In the genomic region with DNA sequence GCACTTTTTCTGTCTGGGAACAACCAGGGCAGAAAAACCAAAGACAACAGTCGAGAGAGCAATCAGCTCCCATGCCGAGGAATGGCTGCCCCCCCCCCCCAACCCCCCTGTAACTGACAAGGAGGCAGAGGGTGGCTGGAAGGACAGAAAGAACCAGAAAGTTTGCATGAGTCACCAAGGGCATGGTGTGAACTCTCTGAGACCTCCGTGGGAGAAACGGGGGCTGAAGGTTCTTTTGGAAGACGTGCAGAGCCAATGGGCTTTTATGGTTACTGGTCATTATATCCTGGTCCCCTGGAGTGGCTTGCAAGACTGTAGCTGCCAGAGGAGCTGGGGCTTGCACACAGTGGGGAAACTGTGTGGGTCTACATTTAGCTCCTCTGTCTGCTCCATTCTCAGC, we compare ENCODE assay signal across 21 mouse cellular contexts. TPM values are rescaled to one million over a fixed set of nuclear protein-coding genes. Genes with fewer than 3 reads are reported as not detected.
A peak's percentile ranks its signal among the peaks of the same experiment; 100 is the strongest.
DNase-seq lines count a peak whose midpoint lies in the region; ATAC-seq and TF ChIP-seq lines count a peak whose summit lies in the region.
"Had no signal": no experiment of that assay in that cellular context is flagged by ENCODE, and none has a peak within 500 bp of the region (broad histone marks: within the 10 kb centered on the region; RNA-seq: fewer than 3 reads in every experiment).

No protein-coding gene starts in this region.

- POLR2A ChIA-PET in Patski (lab: Charles Lee), result interaction anchor here (0.5 to 2.4 kb wide), 7 partner anchors 9 to 745 kb away, joined by 3 to 16 read pairs (median 4); no protein-coding TSS in a partner anchor

- WGBS in heart, embryonic 10.5 days, result 70% methylated on average over 5 of the region's 5 CpGs
- WGBS in limb, embryonic 13.5 days, result 80% methylated on average over 5 of the region's 5 CpGs
- WGBS in limb, embryonic 10.5 days, result 88% methylated on average over 5 of the region's 5 CpGs
- 75% methylated on average over 5 of the region's 5 CpGs for WGBS in liver, embryonic 11.5 days

- peak overlapping the region; percentile 10 for H3K27ac ChIP-seq in heart, embryonic 10.5 days
- H3K27ac ChIP-seq in limb, embryonic 13.5 days, result peak overlapping the region; percentile 28; the same call in 1 of the 2 replicates
- H3K27ac ChIP-seq in limb, embryonic 10.5 days, result no peak overlapping the region
- no peak overlapping the region for H3K27ac ChIP-seq in liver, embryonic 11.5 days (ENCODE audit: low read depth, low read length)
- H3K27ac ChIP-seq: hindbrain, embryonic 15.5 days; left cerebral cortex, adult 2 months had no signal

- CTCF ChIA-PET in Patski (lab: Charles Lee), result interaction anchor here (1.0 to 5.2 kb wide), 6 partner anchors 9 to 29 kb away, joined by 3 to 63 read pairs (median 5); no protein-coding TSS in a partner anchor

- in situ Hi-C loops in Patski (cut with MboI; ENCODE audit: low pct_unique_long_range_greater_than_20kb), result loop anchor here (25.0 kb wide), 2 partner anchors 1027 to 1948 kb away; no protein-coding TSS in a partner anchor

- H3K27me3 ChIP-seq in heart, embryonic 10.5 days (ENCODE audit: insufficient read depth, poor library complexity, severe bottlenecking), result no peaks in the 10 kb centered on the region
- H3K27me3 ChIP-seq in limb, embryonic 13.5 days, result no peaks in the 10 kb centered on the region
- no peaks in the 10 kb centered on the region for H3K27me3 ChIP-seq in limb, embryonic 10.5 days (ENCODE audit: low read depth, poor library complexity, severe bottlenecking)
- no peaks in the 10 kb centered on the region for H3K27me3 ChIP-seq in Patski
- H3K27me3 ChIP-seq in liver, embryonic 11.5 days (replicated peaks; ENCODE audit: control insufficient read depth, insufficient read depth, low read length), result no peaks in the 10 kb centered on the region
- H3K27me3 ChIP-seq: hindbrain, embryonic 15.5 days; lung, embryonic 15.5 days had no signal

- no peak for TF ChIP-seq CTCF in Patski (IDR thresholded peaks at IDR 0.05)

- H3K9ac ChIP-seq in limb, embryonic 13.5 days, result no peak overlapping the region
- H3K9ac ChIP-seq in liver, embryonic 11.5 days (ENCODE audit: low read depth, low read length), result no peak overlapping the region
- H3K9ac ChIP-seq: hindbrain, embryonic 15.5 days; lung, embryonic 15.5 days had no signal

- no peak overlapping the region for H3K4me2 ChIP-seq in limb, embryonic 13.5 days (replicated peaks)
- H3K4me2 ChIP-seq in liver, embryonic 11.5 days, result no peak overlapping the region
- H3K4me2 ChIP-seq: hindbrain, embryonic 15.5 days; lung, embryonic 15.5 days had no signal

- 0 out of 2 replicates have a peak, but pooled peaks cover 4% of the 10 kb centered on the region for H3K36me3 ChIP-seq in heart, embryonic 10.5 days
- H3K36me3 ChIP-seq in limb, embryonic 13.5 days, result no peaks in the 10 kb centered on the region
- H3K36me3 ChIP-seq in limb, embryonic 10.5 days, result no peaks in the 10 kb centered on the region
- H3K36me3 ChIP-seq in liver, embryonic 11.5 days (ENCODE audit: control insufficient read depth, insufficient read depth, low read length), result no peaks in the 10 kb centered on the region
- H3K36me3 ChIP-seq: hindbrain, embryonic 15.5 days; lung, embryonic 15.5 days had no signal

- no peak for ATAC-seq in limb, embryonic 13.5 days (ENCODE audit: low FRiP score, low read depth)
- ATAC-seq in Patski, result peak; percentile 3
- ATAC-seq in liver, embryonic 11.5 days (replicated peaks; ENCODE audit: low FRiP score), result no peak
- ATAC-seq: activated CD4-positive, CD25-positive, alpha-beta regulatory T cell, adult 4 months; CD4-positive, CD25-positive, alpha-beta regulatory T cell, adult 4 months had no signal

- no peak for DNase-seq in heart, embryonic 10.5 days (ENCODE audit: low spot score)
- DNase-seq in heart, adult 8-10 months (ENCODE audit: low spot score), result no peak
- DNase-seq in limb, embryonic 10.5 days (ENCODE audit: low spot score), result no peak
- peak; percentile 63 for DNase-seq in Patski (ENCODE audit: low read depth, low spot score)
- peak; percentile 82 for DNase-seq in fibroblast of lung, adult 2 months (ENCODE audit: low read depth)
- DNase-seq in liver, embryonic 11.5 days (ENCODE audit: low spot score), result no peak
- DNase-seq in adrenal gland, adult 8-10 months, result no peak
- DNase-seq: cerebellum, postnatal 36 days; liver; right cerebral cortex, postnatal 4 days had no signal

- no peak overlapping the region for H3K4me3 ChIP-seq in heart, embryonic 10.5 days
- no peak overlapping the region for H3K4me3 ChIP-seq in limb, embryonic 13.5 days
- H3K4me3 ChIP-seq in limb, embryonic 10.5 days, result no peak overlapping the region
- H3K4me3 ChIP-seq in liver, embryonic 11.5 days (ENCODE audit: low read depth, low read length), result no peak overlapping the region
- H3K4me3 ChIP-seq: hindbrain, embryonic 15.5 days; left cerebral cortex, adult 2 months; lung, embryonic 15.5 days had no signal

- H3K9me3 ChIP-seq in heart, embryonic 10.5 days, result no peaks in the 10 kb centered on the region
- peaks cover 3% of the 10 kb centered on the region; the same call in 1 of the 2 replicates for H3K9me3 ChIP-seq in limb, embryonic 13.5 days
- no peaks in the 10 kb centered on the region for H3K9me3 ChIP-seq in limb, embryonic 10.5 days (replicated peaks)
- no peaks in the 10 kb centered on the region for H3K9me3 ChIP-seq in liver, embryonic 11.5 days (ENCODE audit: control insufficient read depth, low read length)
- H3K9me3 ChIP-seq: hindbrain, embryonic 15.5 days; lung, embryonic 15.5 days had no signal

- H3K4me1 ChIP-seq in heart, embryonic 10.5 days, result peaks cover 35% of the 10 kb centered on the region
- H3K4me1 ChIP-seq in limb, embryonic 13.5 days, result peaks cover 29% of the 10 kb centered on the region
- peaks cover 15% of the 10 kb centered on the region for H3K4me1 ChIP-seq in limb, embryonic 10.5 days
- H3K4me1 ChIP-seq in liver, embryonic 11.5 days (replicated peaks; ENCODE audit: control insufficient read depth, insufficient read depth, low read length), result peaks cover 11% of the 10 kb centered on the region
- H3K4me1 ChIP-seq: hindbrain, embryonic 15.5 days had no signal

RNA-seq across cellular contexts. Expression of gene Medag, which starts 22.6 kb away (rescaled TPM):
- 0.26 and 0.62 TPM in 2 replicates for polyA plus RNA-seq in heart, embryonic 10.5 days (2016; fragmentation: Nextera tagmentation; extraction: Ambion mirVana)
- 10 to 100 TPM in 3 of 4 experiments, 1 to 10 TPM in 1; 9.4 to 13.9 (median 11.5) TPM for total RNA-seq in heart, adult 8-10 months (2022)
- 1.5 and 1.8 TPM in 2 replicates for polyA plus RNA-seq in limb, embryonic 13.5 days (2015; fragmentation: Nextera tagmentation; extraction: Ambion mirVana)
- 0.26 and 0.33 TPM in 2 replicates for polyA plus RNA-seq in limb, embryonic 10.5 days (2016; fragmentation: Nextera tagmentation; extraction: Ambion mirVana)
- polyA plus RNA-seq in Patski (2021), result 0.13 TPM
- 0.75 and 1.2 TPM in 2 replicates for polyA plus RNA-seq in liver, embryonic 11.5 days (2014; fragmentation: Nextera tagmentation; extraction: Ambion mirVana)
- 10 to 100 TPM in 2 of 4 experiments, 1 to 10 TPM in 2; 2.7 to 16.1 (median 9.2) TPM for total RNA-seq in adrenal gland, adult 8-10 months (2022)
- total RNA-seq: megakaryocyte-erythroid progenitor cell, adult 5-6 weeks; MEL; monocyte, adult 5-6 weeks had no signal

RNA-seq across cellular contexts. Expression of gene Tex26, which starts 50.5 kb away (rescaled TPM):
- 0.58 and 0.78 TPM in 2 replicates for polyA plus RNA-seq in heart, embryonic 10.5 days (2016; fragmentation: Nextera tagmentation; extraction: Ambion mirVana)
- not detected for total RNA-seq in heart, adult 8-10 months (2022)
- 0.10 and 0.38 TPM in 2 replicates for polyA plus RNA-seq in limb, embryonic 13.5 days (2015; fragmentation: Nextera tagmentation; extraction: Ambion mirVana)
- polyA plus RNA-seq in limb, embryonic 10.5 days (2016; fragmentation: Nextera tagmentation; extraction: Ambion mirVana), result 0.15 and 0.30 TPM in 2 replicates
- polyA plus RNA-seq in Patski (2021), result 0.74 TPM
- 0.48 and 0.62 TPM in 2 replicates for polyA plus RNA-seq in liver, embryonic 11.5 days (2014; fragmentation: Nextera tagmentation; extraction: Ambion mirVana)
- total RNA-seq in adrenal gland, adult 8-10 months (2022), result not detected
- total RNA-seq: heart, adult 18-20 months; layer of hippocampus, adult 18-20 months; megakaryocyte-erythroid progenitor cell, adult 5-6 weeks; MEL; monocyte, adult 5-6 weeks had no signal
- polyA plus RNA-seq: activated CD4-positive, CD25-positive, alpha-beta regulatory T cell, adult 4 months; CD4-positive, CD25-positive, alpha-beta regulatory T cell, adult 4 months had no signal

Comparison
In these comparisons a context has a peak if more than half of its experiments do, and no peak if none do; other contexts are left out.
1. H3K27ac ChIP-seq: peak in heart, embryonic 10.5 days (single experiment) and limb, embryonic 13.5 days (single experiment); none in limb, embryonic 10.5 days (single experiment) and liver, embryonic 11.5 days (single experiment).
2. DNase-seq: peak in Patski (single experiment) and fibroblast of lung, adult 2 months (single experiment); none in heart, embryonic 10.5 days (single experiment), heart, adult 8-10 months (single experiment), limb, embryonic 10.5 days (single experiment), liver, embryonic 11.5 days (single experiment) and adrenal gland, adult 8-10 months (single experiment).